ENCODE assay signal across 7 mouse cellular contexts in genomic region chr13:100552369-100553041, GRCm38 (mm10). TPM values are rescaled to one million over a fixed set of nuclear protein-coding genes. Genes with fewer than 3 reads are reported as not detected.
DNase-seq lines count a peak whose midpoint lies in the region; ATAC-seq and TF ChIP-seq lines count a peak whose summit lies in the region.

Gene Ocln, minus strand, starts transcription at chr13:100552718.

- peaks cover 6% of the 10 kb centered on the region for H3K4me1 ChIP-seq in liver, adult 2 months (ENCODE audit: control insufficient read depth, insufficient read depth, low read length)

- H3K27ac ChIP-seq in liver, adult 2 months (replicated peaks; ENCODE audit: insufficient read depth, low read depth, low read length), result peak within 1 kb of the TSS; percentile 96

- peak; percentile 24 for ATAC-seq in granulocyte monocyte progenitor cell, adult 5-6 weeks (replicated peaks; ENCODE audit: poor library complexity, severe bottlenecking)

- no peak for TF ChIP-seq CTCF in liver, adult 2 months (IDR thresholded peaks at IDR 0.05; ENCODE audit: low read depth, low read length)

- peak; percentile 30 to 71 for DNase-seq in adrenal gland, adult 18-20 months (ENCODE audit: low spot score in 2 of 2)
- peak; percentile 82 to 87 for DNase-seq in cerebellum, postnatal 10 days
- peak; percentile 83 for DNase-seq in kidney, adult 9 months
- peak; percentile 75 for DNase-seq in liver, adult 2 months (ENCODE audit: extremely low read depth, low read depth, low spot score)
- peak; percentile 16 for DNase-seq in urinary bladder, postnatal 10 days (ENCODE audit: low spot score)

- H3K79me2 ChIP-seq in liver, adult 2 months (ENCODE audit: control insufficient read depth, insufficient read depth, low read length), result peaks cover 30% of the 10 kb centered on the region
- no peaks in the 10 kb centered on the region for H3K79me2 ChIP-seq in myocyte (ENCODE audit: control insufficient read depth, insufficient read depth)

- no peaks in the 10 kb centered on the region for H3K36me3 ChIP-seq in liver, adult 2 months (ENCODE audit: control insufficient read depth, insufficient read depth, low read length)
- no peaks in the 10 kb centered on the region for H3K36me3 ChIP-seq in myocyte (ENCODE audit: control insufficient read depth, insufficient read depth)

- H3ac ChIP-seq in myocyte (ENCODE audit: control insufficient read depth, insufficient read length), result peak within 1 kb of the TSS; percentile 30

- TF ChIP-seq POLR2A in liver, adult 2 months (IDR thresholded peaks at IDR 0.05; ENCODE audit: extremely low read depth, insufficient read depth, low read length), result peak; percentile 38; the same call in 1 of the 2 replicates
- no peak for TF ChIP-seq POLR2A in myocyte (IDR thresholded peaks at IDR 0.05; ENCODE audit: insufficient read length, low read depth)

- peak within 1 kb of the TSS; percentile 82 for H3K4me3 ChIP-seq in liver, adult 2 months (ENCODE audit: insufficient read depth, low read depth, low read length)
- peak within 1 kb of the TSS; percentile 20 for H3K4me3 ChIP-seq in myocyte

- 1% methylated on average over 45 of the region's 45 CpGs for WGBS in liver, adult 2 months

- peak within 1 kb of the TSS; percentile 93 for H3K9ac ChIP-seq in liver, adult 2 months (ENCODE audit: low read depth, low read length)

- H3K4me2 ChIP-seq in myocyte (ENCODE audit: low read depth), result peak within 1 kb of the TSS; percentile 83

- no peaks in the 10 kb centered on the region for H3K27me3 ChIP-seq in liver, adult 2 months (ENCODE audit: control insufficient read depth, insufficient read depth, low read length)
- peaks cover 23% of the 10 kb centered on the region for H3K27me3 ChIP-seq in myocyte (ENCODE audit: control insufficient read depth, insufficient read depth, insufficient read length)

TF ChIP-seq in myocyte, 11 proteins besides CTCF, POLR2A, EP300 and RAD21:
- TF ChIP-seq MAX (IDR thresholded peaks at IDR 0.05; ENCODE audit: low read depth), result no peak

RNA-seq across cellular contexts. Expression of gene Ocln, which starts in this region (rescaled TPM):
- 10 to 100 TPM in 1 of 2 experiments, 1 to 10 TPM in 1; 2.5 to 22.2 TPM for total RNA-seq in adrenal gland, adult 18-20 months (2021)
- not detected in 2 replicates for total RNA-seq in granulocyte monocyte progenitor cell, adult 5-6 weeks (2014; fragmentation: Nextera tagmentation)
- total RNA-seq in granulocyte monocyte progenitor cell, adult 5-6 weeks (2017), result not detected in 2 replicates
- total RNA-seq in liver, adult 2 months (2014; rRNA removed), result 51.9 and 52.3 TPM in 2 replicates
- 6.1 and 7.3 TPM in 2 replicates for polyA plus RNA-seq in liver, adult 2 months (2012; rRNA removed)
- polyA plus RNA-seq in myocyte (2012; fragmentation: generic; extraction: Trizol), result 0.05 TPM

Comparison
In these comparisons a context has a peak if more than half of its experiments do, and no peak if none do; other contexts are left out.
1. Peak in every context shown above with its lines: DNase-seq, ATAC-seq, H3K4me3 ChIP-seq and H3K27ac ChIP-seq.
2. Peak in ATAC-seq in granulocyte monocyte progenitor cell, adult 5-6 weeks; RNA of the gene not detected or under 1 TPM.
3. DNase-seq: peak in every context shown above with its lines; median percentile 84 in cerebellum, postnatal 10 days; 83 in kidney, adult 9 months; 75 in liver, adult 2 months; 50 in adrenal gland, adult 18-20 months; 16 in urinary bladder, postnatal 10 days.